Mouse (Mus musculus) lung, embryonic 16.5 days (tissue): ENCODE data around the gene Cacna1b. TPM values are rescaled to one million over a fixed set of nuclear protein-coding genes. Genes with fewer than 3 reads are reported as not detected.

Source experiments
- ATAC-seq: fragments of 200-750 bp; cut with Nextera tagmentation; 2 replicates; pipeline ENCODE4 v1.8.0; 2017; ENCODE audit warnings: low read depth, mild to moderate bottlenecking, moderate library complexity
- H3K27ac ChIP-seq: fragments of 300-500 bp; sonication (generic); 2 replicates; pipeline ENCODE4 v1.5.1; 2014; ENCODE audit warnings: mild to moderate bottlenecking, control low read depth, low read length
- H3K27me3 ChIP-seq: fragments of 300-500 bp; sonication (generic); 2 replicates; pipeline ENCODE4 v1.6.1; 2014; ENCODE audit warnings: low read depth, low read length, mixed read lengths; ENCODE audit not compliant: control insufficient read depth, insufficient read depth
- H3K36me3 ChIP-seq: fragments of 300-500 bp; sonication (generic); 2 replicates; pipeline ENCODE4 v1.6.1; 2014; ENCODE audit warnings: low read length; ENCODE audit not compliant: control insufficient read depth, insufficient read depth
- H3K4me1 ChIP-seq: fragments of 300-500 bp; sonication (generic); replicated peaks from 2 replicates; pipeline ENCODE4 v1.6.1; 2014; ENCODE audit warnings: low read length, mixed read lengths; ENCODE audit not compliant: control insufficient read depth, insufficient read depth
- H3K4me2 ChIP-seq: fragments of 300-500 bp; sonication (generic); 2 replicates; pipeline ENCODE4 v1.6.1; 2014; ENCODE audit warnings: low read depth, low read length, control low read depth
- H3K4me3 ChIP-seq: fragments of 300-500 bp; sonication (generic); 2 replicates; pipeline ENCODE4 v1.5.1; 2014; ENCODE audit warnings: mild to moderate bottlenecking, low read length, control low read depth
- H3K9ac ChIP-seq: fragments of 300-500 bp; sonication (generic); 2 replicates; pipeline ENCODE4 v1.6.1; 2014; ENCODE audit warnings: low read length, control low read depth
- H3K9me3 ChIP-seq: fragments of 300-500 bp; sonication (generic); 2 replicates; pipeline ENCODE4 v1.6.1; 2016; ENCODE audit warnings: low read length; ENCODE audit not compliant: control insufficient read depth
- WGBS: fragments of 180-500 bp; shearing (Covaris S2); extraction: QIAGEN DNeasy Blood & Tissue Kit; methylation state at CpG from one replicate; pipeline ENCODE4 v1.1.7; 2014; 5-methylcytosine and 5-hydroxymethylcytosine counted together
- polyA plus RNA-seq: library from polyadenylated mRNA; unstranded; fragments of >200 nt; fragmentation: Nextera tagmentation; extraction: Ambion mirVana; gene quantifications from 2 replicates; pipeline ENCODE4 v1.2.1, GENCODE M21; 2015

Cacna1b gene
- polyA plus RNA-seq, 1 experiment from 2014 or later: 0.11 TPM

DNA sequence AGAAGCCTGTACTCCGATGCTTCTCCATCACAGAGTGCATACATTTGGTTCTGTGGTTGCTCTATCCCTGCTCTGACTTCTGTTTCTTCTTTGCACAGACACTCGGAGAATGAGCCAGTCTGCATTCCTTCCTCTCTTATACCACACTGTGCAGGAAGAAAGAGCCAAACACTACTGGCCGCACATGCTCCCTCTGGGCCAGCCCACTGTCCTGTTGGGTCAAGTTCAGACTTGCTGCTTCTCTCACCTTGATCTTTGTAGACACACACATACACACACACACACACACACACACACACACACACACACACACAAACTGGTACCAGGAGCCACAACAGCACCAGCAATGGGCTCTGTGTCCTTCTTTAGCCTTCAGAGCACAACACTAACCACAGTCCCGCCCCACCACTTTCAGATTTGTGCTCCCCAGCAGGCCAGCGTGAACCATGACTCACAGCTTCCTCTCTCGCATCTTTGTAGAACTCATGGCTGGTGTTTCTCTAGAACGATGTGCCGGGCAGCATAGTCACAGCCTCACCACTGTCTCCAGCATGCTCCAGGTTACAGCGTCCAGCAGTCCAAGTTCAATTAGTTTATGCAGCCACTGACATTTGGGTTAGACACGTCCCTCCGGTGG lies 13.1 kb upstream of the Cacna1b start:
- no peaks in the 10 kb centered on the region for H3K36me3 ChIP-seq
- no peaks in the 10 kb centered on the region for H3K4me1 ChIP-seq
- H3K4me2 ChIP-seq: no peak overlapping the region
- no peak for ATAC-seq
- no peak overlapping the region for H3K4me3 ChIP-seq
- H3K9ac ChIP-seq: no peak overlapping the region
- WGBS: 61% methylated on average over 11 of the region's 11 CpGs
- no peak overlapping the region for H3K27ac ChIP-seq
- no peaks in the 10 kb centered on the region for H3K9me3 ChIP-seq
- H3K27me3 ChIP-seq: no peaks in the 10 kb centered on the region

DNA sequence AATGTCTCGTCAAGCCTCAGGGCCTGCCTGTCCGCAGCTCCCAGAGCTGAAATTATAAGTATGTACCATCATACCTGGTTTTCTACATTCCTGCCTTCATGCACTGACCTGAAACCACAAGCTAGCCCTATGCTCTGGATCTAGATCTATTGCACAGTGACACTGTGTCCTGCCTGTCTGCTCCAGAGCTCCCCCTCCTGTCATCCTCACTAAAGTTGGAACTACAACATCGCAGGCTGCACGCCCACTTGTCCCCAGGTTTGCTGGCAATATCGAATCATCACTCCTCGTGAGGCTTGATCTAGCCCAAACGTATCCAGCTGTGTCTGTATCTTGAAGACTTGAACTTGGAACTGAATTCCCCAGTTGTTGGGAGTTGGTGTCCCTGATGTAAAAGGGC lies 11.9 kb upstream of the Cacna1b start:
- no peak overlapping the region for H3K27ac ChIP-seq
- H3K27me3 ChIP-seq: no peaks in the 10 kb centered on the region
- H3K4me1 ChIP-seq: no peaks in the 10 kb centered on the region
- ATAC-seq: no peak
- H3K9me3 ChIP-seq: no peaks in the 10 kb centered on the region
- no peak overlapping the region for H3K4me3 ChIP-seq
- WGBS: 59% methylated on average over 7 of the region's 7 CpGs
- no peaks in the 10 kb centered on the region for H3K36me3 ChIP-seq
- no peak overlapping the region for H3K9ac ChIP-seq
- no peak overlapping the region for H3K4me2 ChIP-seq

GRCm38 (mm10) chr2:24770861-24771260 lies 7.9 kb upstream of the Cacna1b start:
- no peaks in the 10 kb centered on the region for H3K9me3 ChIP-seq
- no peak for ATAC-seq
- H3K4me3 ChIP-seq: no peak overlapping the region
- no peak overlapping the region for H3K27ac ChIP-seq
- no peaks in the 10 kb centered on the region for H3K27me3 ChIP-seq
- no peak overlapping the region for H3K4me2 ChIP-seq
- H3K9ac ChIP-seq: no peak overlapping the region
- H3K4me1 ChIP-seq: no peaks in the 10 kb centered on the region
- no peaks in the 10 kb centered on the region for H3K36me3 ChIP-seq
- WGBS: 57% methylated on average over 4 of the region's 4 CpGs

- peak; percentile 43 for ATAC-seq
- Histone ChIP-seq H3K27me3 (peaks cover 27% of the 10 kb centered on the region), H3K36me3 (no peaks in the 10 kb centered on the region), H3K27ac (no peak overlapping the region), H3K9me3 (no peaks in the 10 kb centered on the region), H3K4me3 (peak overlapping the region; percentile 55), H3K4me2 (peak overlapping the region; percentile 94), H3K4me1 (peaks cover 15% of the 10 kb centered on the region), H3K9ac (no peak overlapping the region)
- WGBS: 1% methylated on average over 52 of the region's 52 CpGs
These were observed 449 bp downstream of the Cacna1b start for GRCm38 (mm10) chr2:24762446-24762960.

GRCm38 (mm10) chr2:24761923-24762445 lies 968 bp downstream of the Cacna1b start:
- Histone ChIP-seq H3K36me3 (no peaks in the 10 kb centered on the region), H3K27ac (no peak overlapping the region), H3K27me3 (peaks cover 27% of the 10 kb centered on the region), H3K9me3 (no peaks in the 10 kb centered on the region), H3K4me1 (peaks cover 15% of the 10 kb centered on the region), H3K4me3 (peak overlapping the region; percentile 55), H3K4me2 (peak overlapping the region; percentile 94), H3K9ac (no peak overlapping the region)
- peak; percentile 85 for ATAC-seq
- under 1% methylated on average over 35 of the region's 35 CpGs for WGBS

DNA sequence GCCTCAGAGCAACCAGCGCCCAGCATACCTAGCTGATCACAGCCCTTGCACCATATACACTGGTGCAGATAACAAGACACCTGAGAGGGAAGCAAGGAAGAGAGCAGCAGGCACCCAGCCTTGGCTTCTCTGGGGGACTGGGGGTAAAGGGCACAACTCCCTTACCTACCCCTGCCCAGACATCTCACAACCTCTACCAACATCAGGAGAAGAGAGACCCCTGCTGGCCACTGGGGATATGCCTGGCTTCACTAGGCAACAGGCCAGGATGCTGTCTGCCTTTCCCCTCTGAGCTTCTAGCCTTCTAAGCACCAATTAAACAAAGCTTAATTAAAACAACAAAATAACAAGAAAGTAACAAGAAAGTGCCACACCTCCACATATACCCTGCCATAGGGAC lies 7.7 kb downstream of the Cacna1b start:
- ATAC-seq: no peak
- WGBS: 84% methylated on average over 1 of the region's 1 CpGs

DNA sequence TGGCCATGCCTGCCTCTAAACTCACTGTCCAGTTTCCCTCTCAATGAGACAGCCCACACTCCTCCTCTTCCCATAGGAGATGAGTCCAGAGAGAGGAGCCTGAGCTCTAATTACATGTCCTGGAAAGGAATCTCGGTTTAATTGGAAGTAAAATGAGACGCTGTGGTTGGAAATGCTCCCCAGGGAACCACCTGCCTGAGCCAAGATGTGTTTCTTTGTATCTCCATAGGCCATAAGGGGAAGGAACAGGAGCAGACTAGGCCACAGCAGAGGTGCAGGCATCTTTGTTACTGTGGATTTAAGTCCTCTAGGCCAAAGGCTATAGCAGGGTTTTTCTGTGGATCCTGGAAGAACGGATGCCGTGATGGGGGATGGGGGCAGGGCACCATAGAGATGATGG lies 10.4 kb downstream of the Cacna1b start:
- H3K36me3 ChIP-seq: no peaks in the 10 kb centered on the region
- H3K27me3 ChIP-seq: no peaks in the 10 kb centered on the region
- no peak overlapping the region for H3K27ac ChIP-seq
- no peak overlapping the region for H3K4me2 ChIP-seq
- H3K9me3 ChIP-seq: no peaks in the 10 kb centered on the region
- H3K9ac ChIP-seq: no peak overlapping the region
- 68% methylated on average over 4 of the region's 4 CpGs for WGBS
- no peak overlapping the region for H3K4me3 ChIP-seq
- no peaks in the 10 kb centered on the region for H3K4me1 ChIP-seq
- no peak for ATAC-seq

More for the DNA sequence above, 7.7 kb downstream of the Cacna1b start:
- H3K36me3 ChIP-seq: no peaks in the 10 kb centered on the region
- no peaks in the 10 kb centered on the region for H3K9me3 ChIP-seq
- no peak overlapping the region for H3K4me3 ChIP-seq
- H3K9ac ChIP-seq: no peak overlapping the region
- no peak overlapping the region for H3K27ac ChIP-seq
- H3K4me1 ChIP-seq: no peaks in the 10 kb centered on the region
- H3K27me3 ChIP-seq: no peaks in the 10 kb centered on the region
- H3K4me2 ChIP-seq: no peak overlapping the region

GRCm38 (mm10) chr2:24750051-24750450 lies 12.9 kb downstream of the Cacna1b start:
- Histone ChIP-seq H3K27me3 (no peaks in the 10 kb centered on the region), H3K27ac (no peak overlapping the region), H3K4me3 (no peak overlapping the region), H3K36me3 (no peaks in the 10 kb centered on the region), H3K4me2 (no peak overlapping the region), H3K9ac (no peak overlapping the region), H3K9me3 (no peaks in the 10 kb centered on the region), H3K4me1 (no peaks in the 10 kb centered on the region)
- no peak for ATAC-seq
- WGBS: 42% methylated on average over 3 of the region's 3 CpGs

GRCm38 (mm10) chr2:24747878-24748277 lies 15.1 kb downstream of the Cacna1b start:
- H3K27me3 ChIP-seq: no peaks in the 10 kb centered on the region
- H3K9me3 ChIP-seq: no peaks in the 10 kb centered on the region
- WGBS: 51% methylated on average over 7 of the region's 7 CpGs
- no peaks in the 10 kb centered on the region for H3K4me1 ChIP-seq
- H3K4me3 ChIP-seq: no peak overlapping the region
- H3K4me2 ChIP-seq: no peak overlapping the region
- no peak for ATAC-seq
- no peak overlapping the region for H3K27ac ChIP-seq
- H3K9ac ChIP-seq: no peak overlapping the region
- H3K36me3 ChIP-seq: no peaks in the 10 kb centered on the region
